Mouse (Mus musculus) left cerebral cortex, postnatal 14 days (tissue): ENCODE measurements around the gene Rgs16. TPM values are rescaled to one million over a fixed set of nuclear protein-coding genes. Genes with fewer than 3 reads are reported as not detected.

Experiments used
- DNase-seq, 2 experiments: peaks; one replicate each; pipeline ENCODE4 v3.0.0; 2021 to 2022; ENCODE audit warnings: low spot score in 2 of 2, mixed read lengths in 1 of 2
- intact Hi-C: fragments of 180-260 bp; cut with DNase I; formaldehyde crosslinking; loops from one replicate; pipeline ENCODE4 v1.15.1; 2025
- total RNA-seq, 2 experiments: library from RNA; stranded (reverse); gene quantifications; 2 replicates each; pipeline ENCODE4 v1.2.3; 2021

Rgs16 gene
- total RNA-seq, 2 experiments from 2014 or later = 6.6 to 6.8 TPM

- intact Hi-C loops = no loop called here
- DNase-seq = no peak
Measured at GRCm38 (mm10) chr1:153790708-153791107, 50.6 kb downstream of the Rgs16 start.

DNA sequence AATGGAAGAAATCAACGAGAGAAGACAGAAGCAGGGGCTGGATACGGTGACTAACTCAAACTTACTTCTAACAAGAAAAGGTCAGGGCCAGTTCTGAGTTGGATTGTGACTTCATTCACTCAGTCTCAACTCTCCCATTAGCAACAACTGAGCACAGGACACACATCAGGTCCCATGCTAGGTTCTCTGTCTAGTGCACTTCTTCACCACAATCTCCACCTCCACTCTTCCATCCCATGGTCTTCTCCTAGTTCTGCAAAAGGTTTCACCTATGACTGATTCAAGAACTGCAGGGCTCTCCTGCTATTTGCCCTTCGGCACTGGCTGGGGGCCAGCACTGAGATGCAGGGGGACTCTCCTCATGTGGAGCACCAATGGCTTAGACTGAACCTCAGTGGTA, 54.1 kb downstream of the Rgs16 start:
- no peak for DNase-seq
- intact Hi-C loops = no loop called here

Other genes starting within 250 kb of the Rgs16 start
- gene Npl, start 190.3 kb upstream of the Rgs16 start, total RNA-seq = 1 to 10 TPM; 6.0 to 8.1 TPM
- 10 to 100 TPM; 37.6 to 39.6 TPM for gene Rgs8, start 87.3 kb upstream of the Rgs16 start, total RNA-seq
- 1 to 10 TPM; 7.6 to 8.3 TPM for gene Rnasel, start 9.1 kb downstream of the Rgs16 start, total RNA-seq
- gene Rgsl1, start 103.8 kb downstream of the Rgs16 start, total RNA-seq = 1 to 10 TPM in 1 of 2 experiments, under 1 TPM in 1; 0.92 to 1.2 TPM
- not detected for gene Teddm1b, start 134.0 kb downstream of the Rgs16 start, total RNA-seq
- gene Teddm1a, start 151.4 kb downstream of the Rgs16 start, total RNA-seq = not detected
- gene Glul, start 159.6 kb downstream of the Rgs16 start, total RNA-seq = 1,000 to 10,000 TPM; 1,316 to 1,477 TPM
- 1 to 10 TPM; 3.3 to 3.4 TPM for gene Teddm2, start 159.9 kb downstream of the Rgs16 start, total RNA-seq